Mouse (Mus musculus): ENCODE measurements around the gene Macf1.

Gene Macf1
- long read RNA-seq, experiment 1, partial matches to known transcripts = 4 of 9 reads
- long read RNA-seq, experiment 1, other reads (novel, unspliced or antisense) = 5 of 9 reads
- long read RNA-seq, experiment 2, partial matches to known transcripts = 19 of 34 reads
- long read RNA-seq, experiment 2, other reads (novel, unspliced or antisense) = 15 of 34 reads

- intact Hi-C loops (cut with DNase I) = no loop called here
These were observed at the start of gene Macf1 for GRCm38 (mm10) chr4:123684260-123684659. TSS of gene Macf1 (minus strand) at chr4:123684360.

GRCm38 (mm10) chr4:123733532-123733931 lies 49.4 kb upstream of the Macf1 start:
- intact Hi-C loops (cut with DNase I) = no loop called here

GRCm38 (mm10) chr4:123732921-123733320 lies 48.8 kb upstream of the Macf1 start:
- intact Hi-C loops (cut with DNase I) = no loop called here

GRCm38 (mm10) chr4:123732163-123732910 lies 48.2 kb upstream of the Macf1 start:
- intact Hi-C loops (cut with DNase I) = no loop called here

- intact Hi-C loops (cut with DNase I) = no loop called here
These were observed 37.6 kb upstream of the Macf1 start for GRCm38 (mm10) chr4:123721761-123722160.

- intact Hi-C loops (cut with DNase I) = no loop called here
These were observed 34.2 kb upstream of the Macf1 start for GRCm38 (mm10) chr4:123718434-123718780.

- intact Hi-C loops (cut with DNase I) = no loop called here
These were observed 33.6 kb upstream of the Macf1 start, which contains the start of gene Ndufs5 for GRCm38 (mm10) chr4:123717574-123718433. TSS of gene Ndufs5 (minus strand) at chr4:123718202.

GRCm38 (mm10) chr4:123712431-123712830 lies 28.3 kb upstream of the Macf1 start:
- intact Hi-C loops (cut with DNase I) = no loop called here

- intact Hi-C loops (cut with DNase I) = no loop called here
These were observed 23.2 kb upstream of the Macf1 start for GRCm38 (mm10) chr4:123707340-123707739.

GRCm38 (mm10) chr4:123705340-123705739 lies 21.2 kb upstream of the Macf1 start:
- intact Hi-C loops (cut with DNase I) = no loop called here

GRCm38 (mm10) chr4:123693384-123693783 lies 9.2 kb upstream of the Macf1 start:
- intact Hi-C loops (cut with DNase I) = no loop called here

- intact Hi-C loops (cut with DNase I) = no loop called here
These were observed 7.9 kb upstream of the Macf1 start for GRCm38 (mm10) chr4:123692071-123692470.

- intact Hi-C loops (cut with DNase I) = no loop called here
These were observed 6.2 kb upstream of the Macf1 start for GRCm38 (mm10) chr4:123690311-123690710.

- intact Hi-C loops (cut with DNase I) = no loop called here
These were observed 3.0 kb upstream of the Macf1 start for GRCm38 (mm10) chr4:123687025-123687781.

- intact Hi-C loops (cut with DNase I) = no loop called here
These were observed 2.3 kb upstream of the Macf1 start for GRCm38 (mm10) chr4:123686368-123687024.

GRCm38 (mm10) chr4:123685506-123686242 lies 1.5 kb upstream of the Macf1 start:
- intact Hi-C loops (cut with DNase I) = no loop called here

- intact Hi-C loops (cut with DNase I) = no loop called here
These were observed 886 bp upstream of the Macf1 start for GRCm38 (mm10) chr4:123685046-123685445.

- intact Hi-C loops (cut with DNase I) = no loop called here
These were observed 1.9 kb downstream of the Macf1 start for GRCm38 (mm10) chr4:123682291-123682690.

- intact Hi-C loops (cut with DNase I) = no loop called here
These were observed 3.2 kb downstream of the Macf1 start for GRCm38 (mm10) chr4:123680962-123681361.

Measured in adrenal gland (tissue).